Mouse (Mus musculus): Measurements from ENCODE around the gene Adcy9.

DNA sequence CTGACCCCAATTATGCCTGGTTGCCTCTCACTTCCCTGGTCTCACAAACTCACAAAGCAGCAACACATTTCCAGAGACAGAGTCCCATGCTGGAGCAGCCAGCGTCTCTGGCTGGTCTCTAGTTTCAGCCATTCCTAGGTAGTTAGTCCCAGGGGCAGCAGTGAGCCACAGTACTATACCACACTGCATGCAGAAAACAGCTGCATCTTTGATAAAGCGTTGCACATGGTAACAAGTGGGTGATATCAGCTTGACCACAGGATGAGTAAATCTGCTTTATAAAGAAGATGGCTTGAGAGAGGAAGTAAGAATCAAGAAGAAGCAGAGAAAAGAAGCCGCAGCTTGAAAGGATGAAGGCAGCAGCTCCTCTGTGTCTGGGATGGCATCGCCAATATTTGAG, 35.4 kb upstream of the Adcy9 start:
- TF ChIP-seq CTCF (IDR thresholded peaks at IDR 0.05; ENCODE audit: borderline replicate concordance, extremely low read depth, insufficient read depth, insufficient read length) (no peak), POLR2A (IDR thresholded peaks at IDR 0.05; ENCODE audit: borderline replicate concordance, extremely low read depth, insufficient read depth, insufficient read length, poor library complexity, severe bottlenecking) (no peak)
